Mouse (Mus musculus) heart, embryonic 11.5 days (tissue): Measurements from ENCODE around the gene Fam196b. TPM values are rescaled to one million over a fixed set of nuclear protein-coding genes. Genes with fewer than 3 reads are reported as not detected.

Experiments
- ATAC-seq: fragments of 200-750 bp; cut with Nextera tagmentation; replicated peaks from 2 replicates; pipeline ENCODE4 v1.8.0; 2017; ENCODE audit warnings: moderate library complexity; ENCODE audit not compliant: insufficient number of reproducible peaks, low FRiP score, low TSS enrichment
- H3K27ac ChIP-seq: fragments of 300-500 bp; sonication (generic); 2 replicates; pipeline ENCODE4 v1.5.1; 2014; ENCODE audit warnings: mild to moderate bottlenecking, low read depth, low read length
- H3K27me3 ChIP-seq: fragments of 300-500 bp; sonication (generic); 2 replicates; pipeline ENCODE4 v1.6.1; 2014; ENCODE audit warnings: mild to moderate bottlenecking, low read length, mixed read lengths; ENCODE audit not compliant: control insufficient read depth, insufficient read depth
- H3K36me3 ChIP-seq: fragments of 300-500 bp; sonication (generic); 2 replicates; pipeline ENCODE4 v1.6.1; 2014; ENCODE audit warnings: mild to moderate bottlenecking, low read length, moderate library complexity, mixed read lengths; ENCODE audit not compliant: control insufficient read depth, insufficient read depth
- H3K4me1 ChIP-seq: fragments of 300-500 bp; sonication (generic); 2 replicates; pipeline ENCODE4 v1.6.1; 2014; ENCODE audit warnings: low read length; ENCODE audit not compliant: control insufficient read depth, insufficient read depth
- H3K4me2 ChIP-seq: fragments of 300-500 bp; sonication (generic); 2 replicates; pipeline ENCODE4 v1.6.1; 2014; ENCODE audit warnings: mild to moderate bottlenecking, moderate library complexity
- H3K4me3 ChIP-seq: fragments of 300-500 bp; sonication (generic); 2 replicates; pipeline ENCODE4 v1.5.1; 2014; ENCODE audit warnings: low read depth, low read length
- H3K9ac ChIP-seq: fragments of 300-500 bp; sonication (generic); 2 replicates; pipeline ENCODE4 v1.6.1; 2014; ENCODE audit warnings: mild to moderate bottlenecking, low read depth, low read length, moderate library complexity
- H3K9me3 ChIP-seq: fragments of 300-500 bp; sonication (generic); replicated peaks from 2 replicates; pipeline ENCODE4 v1.6.1; 2016; ENCODE audit warnings: low read length; ENCODE audit not compliant: control insufficient read depth
- WGBS: fragments of 180-500 bp; shearing (Covaris S2); extraction: QIAGEN DNeasy Blood & Tissue Kit; methylation state at CpG from one replicate; pipeline ENCODE4 v1.1.7; 2014; ENCODE audit not compliant: insufficient replicate concordance; 5-methylcytosine and 5-hydroxymethylcytosine counted together
- polyA plus RNA-seq: library from polyadenylated mRNA; unstranded; fragments of >200 nt; fragmentation: Nextera tagmentation; extraction: Ambion mirVana; gene quantifications from 2 replicates; pipeline ENCODE4 v1.2.1, GENCODE M21; 2014

Fam196b gene
- polyA plus RNA-seq, 1 experiment from 2014 or later = 0.43 TPM

DNA sequence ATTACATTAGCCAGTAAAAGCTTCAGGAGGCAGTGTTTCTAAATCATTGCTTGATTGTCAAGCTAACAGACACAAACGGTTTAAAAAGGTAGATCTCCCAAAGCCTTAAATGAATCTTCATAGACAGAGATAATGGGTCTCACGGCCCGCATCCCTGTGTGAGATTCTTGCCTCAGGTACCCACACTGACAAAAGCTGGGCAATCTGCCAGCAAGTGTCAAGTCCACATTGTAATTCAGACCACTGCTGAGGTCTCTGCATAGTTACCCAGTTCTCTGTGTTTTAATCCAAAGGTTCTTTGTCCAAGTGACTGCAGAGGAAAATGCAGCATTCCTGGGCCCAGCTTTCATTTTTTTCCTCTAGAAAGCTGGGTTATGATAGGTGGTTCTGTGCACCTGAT, 153.9 kb downstream of the Fam196b start:
- H3K36me3 ChIP-seq = no peaks in the 10 kb centered on the region
- no peak overlapping the region for H3K4me2 ChIP-seq
- no peak overlapping the region for H3K9ac ChIP-seq
- no peaks in the 10 kb centered on the region for H3K9me3 ChIP-seq
- no peak overlapping the region for H3K27ac ChIP-seq
- H3K27me3 ChIP-seq = no peaks in the 10 kb centered on the region
- no peak for ATAC-seq
- H3K4me3 ChIP-seq = no peak overlapping the region
- WGBS = 63% methylated on average over 3 of the region's 3 CpGs
- no peaks in the 10 kb centered on the region for H3K4me1 ChIP-seq

DNA sequence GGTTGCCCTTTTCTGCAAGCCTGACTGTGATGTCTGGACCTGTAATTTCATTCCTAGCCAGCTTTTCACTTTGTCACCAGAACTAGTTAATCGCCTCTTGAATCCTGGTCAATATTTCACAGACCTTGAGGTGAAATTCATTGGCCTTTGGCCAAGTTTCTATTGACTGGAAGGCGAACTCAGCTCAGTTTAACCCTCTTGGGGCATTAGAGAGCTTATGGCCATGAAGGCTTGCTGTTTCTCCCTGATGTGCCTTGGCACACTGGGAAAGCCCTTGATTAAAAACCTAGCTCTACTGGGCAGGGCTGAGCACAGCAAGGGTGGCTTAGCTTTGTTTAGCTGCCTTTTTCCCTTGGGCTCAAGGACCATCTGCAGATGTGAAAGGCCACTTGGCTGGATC, 155.2 kb downstream of the Fam196b start:
- no peak for ATAC-seq
- no peaks in the 10 kb centered on the region for H3K9me3 ChIP-seq
- no peak overlapping the region for H3K4me3 ChIP-seq
- no peak overlapping the region for H3K4me2 ChIP-seq
- no peaks in the 10 kb centered on the region for H3K27me3 ChIP-seq
- H3K36me3 ChIP-seq = no peaks in the 10 kb centered on the region
- no peaks in the 10 kb centered on the region for H3K4me1 ChIP-seq
- 65% methylated on average over 2 of the region's 2 CpGs for WGBS
- no peak overlapping the region for H3K27ac ChIP-seq
- no peak overlapping the region for H3K9ac ChIP-seq

Other genes with a start within 250 kb of the Fam196b start
- gene 4930469K13Rik, start 216.3 kb upstream of the Fam196b start, polyA plus RNA-seq = 0.34 TPM in 1 of 2 replicates, not detected in the other
- gene Foxi1, start 106.7 kb upstream of the Fam196b start, polyA plus RNA-seq = not detected in 2 replicates